10 mouse cellular contexts compared by ENCODE assay signal in the genomic region with DNA sequence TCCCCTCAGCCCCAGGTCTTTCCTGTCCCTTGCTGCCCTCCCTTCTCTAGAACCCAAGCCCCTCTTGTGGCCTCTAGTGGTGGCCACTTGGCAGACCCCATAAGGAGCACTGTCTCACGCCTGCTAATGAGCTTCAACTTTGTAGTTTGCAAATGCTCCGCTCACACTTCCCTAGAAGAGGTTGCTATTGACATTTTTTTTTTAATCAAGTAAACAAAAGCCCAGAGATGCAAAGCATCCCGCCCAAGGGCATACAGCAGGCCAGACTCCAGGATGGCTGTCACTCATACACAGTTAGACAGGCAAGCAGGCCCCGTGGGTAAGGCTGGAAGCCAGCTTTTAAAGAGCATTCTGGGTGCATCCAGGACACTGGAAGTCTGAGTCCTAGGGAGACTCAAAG. TPM values are rescaled to one million over a fixed set of nuclear protein-coding genes. Genes with fewer than 3 reads are reported as not detected.
DNase-seq lines count a peak whose midpoint lies in the region; ATAC-seq and TF ChIP-seq lines count a peak whose summit lies in the region.
"Had no signal": no experiment of that assay in that cellular context is flagged by ENCODE, and none has a peak within 500 bp of the region (broad histone marks: within the 10 kb centered on the region; RNA-seq: fewer than 3 reads in every experiment).

No protein-coding gene starts in this region.

- WGBS in forebrain, postnatal 0 days, result 11% methylated on average over 4 of the region's 4 CpGs
- WGBS in midbrain, embryonic 13.5 days, result 6% methylated on average over 4 of the region's 4 CpGs

- H3K4me2 ChIP-seq in forebrain, postnatal 0 days (ENCODE audit: low read depth), result no peak overlapping the region
- peak overlapping the region; percentile 55 for H3K4me2 ChIP-seq in midbrain, embryonic 13.5 days (replicated peaks)

- no peaks in the 10 kb centered on the region for H3K9me3 ChIP-seq in E14TG2a.4 (ENCODE audit: low read length)
- H3K9me3 ChIP-seq in forebrain, postnatal 0 days (ENCODE audit: low read length), result no peaks in the 10 kb centered on the region
- H3K9me3 ChIP-seq in midbrain, embryonic 13.5 days, result no peaks in the 10 kb centered on the region
- H3K9me3 ChIP-seq: G1E had no signal

- 0 out of 2 replicates have a peak overlapping the region, but pooled peaks have one; percentile 67 for H3K4me3 ChIP-seq in E14TG2a.4 (replicated peaks; ENCODE audit: low read length)
- no peak overlapping the region for H3K4me3 ChIP-seq in forebrain, postnatal 0 days (ENCODE audit: low read depth, low read length)
- no peak overlapping the region for H3K4me3 ChIP-seq in midbrain, embryonic 13.5 days (replicated peaks)

- peaks cover 36% of the 10 kb centered on the region for H3K4me1 ChIP-seq in E14TG2a.4 (replicated peaks; ENCODE audit: low read depth, low read length)
- H3K4me1 ChIP-seq in forebrain, postnatal 0 days (ENCODE audit: insufficient read depth), result peaks cover 20% of the 10 kb centered on the region
- H3K4me1 ChIP-seq in midbrain, embryonic 13.5 days (replicated peaks), result peaks cover 46% of the 10 kb centered on the region

- no peak for ATAC-seq in forebrain, postnatal 0 days
- peak; percentile 24 for ATAC-seq in midbrain, embryonic 13.5 days

- H3K36me3 ChIP-seq in E14TG2a.4 (ENCODE audit: insufficient read depth, low read length), result no peaks in the 10 kb centered on the region
- H3K36me3 ChIP-seq in forebrain, postnatal 0 days (ENCODE audit: insufficient read depth), result no peaks in the 10 kb centered on the region
- H3K36me3 ChIP-seq in midbrain, embryonic 13.5 days, result no peaks in the 10 kb centered on the region
- H3K36me3 ChIP-seq: G1E had no signal

- peak; percentile 18 for DNase-seq in 3T3-L1 (ENCODE audit: low read depth, low spot score)
- no peak for DNase-seq in forebrain, postnatal 0 days
- no peak for DNase-seq in adrenal gland, adult 2 months
- DNase-seq in gastrocnemius, postnatal 4 days (ENCODE audit: low spot score in 2 of 2), result no peak
- DNase-seq in cerebellum, adult 9-11 months, result no peak
- DNase-seq: adrenal gland, adult 8-10 months; kidney, adult 9 months had no signal

- H3K27me3 ChIP-seq in E14TG2a.4 (ENCODE audit: insufficient read depth, low read length), result peaks cover 18% of the 10 kb centered on the region; the same call in 1 of the 2 replicates
- H3K27me3 ChIP-seq in forebrain, postnatal 0 days (ENCODE audit: insufficient read depth, low read length), result no peaks in the 10 kb centered on the region; the same call in 1 of the 2 replicates
- H3K27me3 ChIP-seq in midbrain, embryonic 13.5 days, result peaks cover 30% of the 10 kb centered on the region

- TF ChIP-seq CTCF in E14TG2a.4 (conservative IDR thresholded peaks at IDR 0.05; ENCODE audit: low read length), result no peak
- peak; percentile 35 for TF ChIP-seq CTCF in forebrain, postnatal 0 days (IDR thresholded peaks at IDR 0.05; ENCODE audit: low read depth)

- no peak overlapping the region for H3K9ac ChIP-seq in forebrain, postnatal 0 days
- H3K9ac ChIP-seq in midbrain, embryonic 13.5 days (replicated peaks), result peak overlapping the region; percentile 44; the same call in 1 of the 2 replicates

- H3K27ac ChIP-seq in forebrain, postnatal 0 days (ENCODE audit: low read depth, low read length), result no peak overlapping the region
- peak overlapping the region; percentile 93 for H3K27ac ChIP-seq in midbrain, embryonic 13.5 days

RNA-seq across cellular contexts. Expression of gene Fam92b, which starts 0.7 kb away (rescaled TPM):
- 1.2 and 2.1 TPM in 2 replicates for total RNA-seq in forebrain, postnatal 0 days (2014; rRNA removed)
- 1.1 and 1.6 TPM in 2 replicates for polyA plus RNA-seq in forebrain, postnatal 0 days (2015; fragmentation: Nextera tagmentation; extraction: Ambion mirVana)
- polyA plus RNA-seq in midbrain, embryonic 13.5 days (2015; fragmentation: Nextera tagmentation; extraction: Ambion mirVana), result 2.3 and 2.4 TPM in 2 replicates
- 1 to 10 TPM in 1 of 2 experiments, under 1 TPM in 1; 0.61 to 1.4 TPM for total RNA-seq in adrenal gland, adult 2 months (2021)
- polyA plus RNA-seq in adrenal gland, adult 2 months (2012; rRNA removed), result 0.95 and 1.7 TPM in 2 replicates
- total RNA-seq in gastrocnemius, postnatal 4 days (2021), result not detected
- total RNA-seq: G1E had no signal
- polyA plus RNA-seq: G1E had no signal

RNA-seq across cellular contexts. Expression of gene Gse1, which starts 51.7 kb away (rescaled TPM):
- total RNA-seq in forebrain, postnatal 0 days (2014; rRNA removed), result 24.2 and 48.2 TPM in 2 replicates
- 10.5 and 15.9 TPM in 2 replicates for polyA plus RNA-seq in forebrain, postnatal 0 days (2015; fragmentation: Nextera tagmentation; extraction: Ambion mirVana)
- 22.3 and 22.5 TPM in 2 replicates for polyA plus RNA-seq in midbrain, embryonic 13.5 days (2015; fragmentation: Nextera tagmentation; extraction: Ambion mirVana)
- total RNA-seq in adrenal gland, adult 2 months (2021), result 10 to 100 TPM; 27.1 to 28.7 TPM
- polyA plus RNA-seq in adrenal gland, adult 2 months (2012; rRNA removed), result 42.1 and 46.3 TPM in 2 replicates
- total RNA-seq in gastrocnemius, postnatal 4 days (2021), result 10 to 100 TPM; 45.9 to 48.7 TPM
